Mouse (Mus musculus) midbrain, embryonic 16.5 days (tissue): Measurements from ENCODE around the gene Rnf6. TPM values are rescaled to one million over a fixed set of nuclear protein-coding genes. Genes with fewer than 3 reads are reported as not detected.
"Not testable (repeated sequence)": the region's sequence is repeated elsewhere in the genome, so short reads cannot be mapped to it uniquely, and the experiment has no call there.

Experiments used
- ATAC-seq: fragments of 200-750 bp; cut with Nextera tagmentation; 2 replicates; pipeline ENCODE4 v1.8.0; 2017; ENCODE audit warnings: moderate TSS enrichment
- H3K27ac ChIP-seq: fragments of 300-500 bp; sonication (generic); 2 replicates; pipeline ENCODE4 v1.5.1; 2014; ENCODE audit warnings: mild to moderate bottlenecking, low read length, mixed read lengths
- H3K27me3 ChIP-seq: fragments of 300-500 bp; sonication (generic); 2 replicates; pipeline ENCODE4 v1.6.1; 2014; ENCODE audit warnings: low read depth, low read length, mixed read lengths; ENCODE audit not compliant: control insufficient read depth, insufficient read depth
- H3K36me3 ChIP-seq: fragments of 300-500 bp; sonication (generic); 2 replicates; pipeline ENCODE4 v1.6.1; 2014; ENCODE audit warnings: mild to moderate bottlenecking, low read length, moderate library complexity, mixed read lengths; ENCODE audit not compliant: control insufficient read depth, insufficient read depth
- H3K4me1 ChIP-seq: fragments of 300-500 bp; sonication (generic); 2 replicates; pipeline ENCODE4 v1.6.1; 2014; ENCODE audit warnings: mild to moderate bottlenecking, low read length, mixed read lengths; ENCODE audit not compliant: control insufficient read depth, insufficient read depth
- H3K4me2 ChIP-seq: fragments of 300-500 bp; sonication (generic); 2 replicates; pipeline ENCODE4 v1.6.1; 2014; ENCODE audit warnings: mild to moderate bottlenecking, low read length, mixed read lengths
- H3K4me3 ChIP-seq: fragments of 300-500 bp; sonication (generic); 2 replicates; pipeline ENCODE4 v1.5.1; 2014; ENCODE audit warnings: low read depth, mild to moderate bottlenecking, low read length, moderate library complexity, mixed read lengths
- H3K9ac ChIP-seq: fragments of 300-500 bp; sonication (generic); 2 replicates; pipeline ENCODE4 v1.6.1; 2014; ENCODE audit warnings: low read depth, low read length, mixed read lengths
- H3K9me3 ChIP-seq: fragments of 300-500 bp; sonication (generic); replicated peaks from 2 replicates; pipeline ENCODE4 v1.6.1; 2014; ENCODE audit warnings: mild to moderate bottlenecking, low read length, mixed read lengths; ENCODE audit not compliant: control insufficient read depth, poor library complexity, severe bottlenecking
- WGBS: fragments of 180-500 bp; shearing (Covaris S2); extraction: QIAGEN DNeasy Blood & Tissue Kit; methylation state at CpG from one replicate; pipeline ENCODE4 v1.1.7; 2014; 5-methylcytosine and 5-hydroxymethylcytosine counted together
- polyA plus RNA-seq: library from polyadenylated mRNA; unstranded; fragments of >200 nt; fragmentation: Nextera tagmentation; extraction: Ambion mirVana; gene quantifications from 2 replicates; pipeline ENCODE4 v1.2.1, GENCODE M21; 2015

Rnf6 gene
- polyA plus RNA-seq, 1 experiment from 2014 or later: 32.9 TPM

DNA sequence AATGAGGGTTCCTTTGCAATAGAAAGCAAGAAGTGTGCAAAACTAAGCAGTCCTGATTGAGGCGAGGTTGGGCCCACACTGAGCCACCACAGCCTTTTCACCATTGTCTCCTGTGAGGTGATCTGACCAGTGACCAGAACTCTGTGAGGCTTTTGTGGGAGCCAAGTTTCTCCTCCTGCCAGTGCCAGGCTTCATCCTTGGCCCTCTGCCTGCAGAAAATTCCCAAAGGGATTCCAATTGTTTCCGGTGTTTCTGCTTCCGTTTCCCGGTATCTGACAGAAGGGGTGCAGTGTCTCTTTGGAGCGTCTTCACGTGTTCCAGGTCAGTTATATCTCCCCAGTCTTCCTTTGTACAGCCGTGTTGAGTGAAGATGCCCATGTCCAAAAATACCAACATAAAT lies 32.6 kb downstream of the Rnf6 start:
- H3K4me3 ChIP-seq: no peak overlapping the region
- no peak for ATAC-seq
- H3K27ac ChIP-seq: no peak overlapping the region

DNA sequence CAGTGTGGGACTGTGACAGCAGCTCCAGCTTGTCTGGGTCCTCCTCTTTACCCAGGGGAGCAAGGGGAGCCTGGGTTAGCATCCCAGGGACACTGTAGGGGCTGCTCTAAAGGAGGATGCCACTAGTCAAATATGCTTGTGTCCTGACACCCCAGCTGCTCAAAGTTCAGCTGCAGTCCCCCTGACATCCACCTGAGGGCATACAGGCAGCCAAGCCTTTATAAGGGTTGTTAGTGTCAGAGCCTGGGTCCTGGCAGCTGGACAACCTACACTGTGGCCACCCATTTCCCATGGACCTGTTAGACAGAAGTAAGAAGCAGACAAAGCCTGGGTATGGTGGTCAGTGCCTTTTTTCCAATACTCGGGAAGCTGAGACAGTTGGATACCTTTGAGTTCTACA lies 33.2 kb downstream of the Rnf6 start:
- Histone ChIP-seq H3K4me1 (no peaks in the 10 kb centered on the region), H3K27ac (no peak overlapping the region), H3K9ac (no peak overlapping the region), H3K9me3 (no peaks in the 10 kb centered on the region; the same call in 1 of the 2 replicates), H3K4me3 (no peak overlapping the region), H3K36me3 (no peaks in the 10 kb centered on the region), H3K4me2 (no peak overlapping the region), H3K27me3 (no peaks in the 10 kb centered on the region)
- no peak for ATAC-seq
- WGBS: 79% methylated on average over 1 of the region's 1 CpGs

More for the DNA sequence above, 32.6 kb downstream of the Rnf6 start:
- H3K4me2 ChIP-seq: no peak overlapping the region
- H3K4me1 ChIP-seq: no peaks in the 10 kb centered on the region
- no peaks in the 10 kb centered on the region for H3K36me3 ChIP-seq
- no peaks in the 10 kb centered on the region for H3K27me3 ChIP-seq
- H3K9me3 ChIP-seq: no peaks in the 10 kb centered on the region; the same call in 1 of the 2 replicates
- WGBS: 85% methylated on average over 7 of the region's 7 CpGs
- H3K9ac ChIP-seq: no peak overlapping the region

DNA sequence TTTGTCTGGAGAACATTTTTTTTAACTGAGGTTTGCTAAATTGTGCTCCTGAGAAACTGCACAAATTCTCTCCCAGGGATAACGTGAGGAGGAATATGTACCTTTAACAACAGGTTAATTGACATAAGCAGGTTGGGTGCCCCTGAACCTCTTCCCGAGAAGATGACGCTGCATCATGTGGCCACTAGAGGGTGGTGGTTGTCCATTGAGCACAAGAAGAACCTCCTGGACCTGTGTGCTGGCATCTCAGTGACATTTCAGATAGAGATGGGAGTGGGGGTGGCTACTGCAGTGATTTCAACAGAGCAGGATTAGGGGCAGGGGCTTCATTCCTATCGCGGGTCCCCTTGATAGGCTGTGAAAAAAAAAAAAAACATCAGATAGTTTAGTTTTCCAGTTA lies 33.9 kb downstream of the Rnf6 start:
- 33% methylated on average over 5 of the region's 5 CpGs for WGBS
- not testable (repeated sequence) for H3K9me3 ChIP-seq

DNA sequence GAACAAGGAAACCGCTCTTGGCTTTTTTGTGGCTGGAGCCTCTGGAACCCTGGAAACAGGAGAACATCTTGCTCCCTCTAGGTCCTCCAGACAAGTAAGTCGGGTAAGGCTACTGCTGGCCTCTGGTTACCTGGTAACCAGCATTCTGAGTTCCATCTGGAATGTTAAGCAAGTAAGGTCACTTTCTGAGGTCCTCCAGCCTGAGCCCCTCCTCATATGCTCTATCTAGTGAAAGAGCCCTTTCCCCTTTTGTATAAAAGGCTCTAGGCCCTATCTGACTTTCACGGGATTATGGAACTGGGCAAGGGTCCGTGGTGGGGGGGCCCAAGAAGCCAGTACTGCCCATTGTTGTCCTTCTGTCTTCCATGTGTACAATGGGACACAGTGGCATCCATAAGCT lies 36.2 kb downstream of the Rnf6 start, which contains the start of gene 1700001J03Rik:
Gene 1700001J03Rik (minus strand): TSS at position 101 of the 400 bp plus-strand sequence.
- H3K4me1 ChIP-seq, H3K9ac ChIP-seq, H3K36me3 ChIP-seq, H3K9me3 ChIP-seq, H3K4me2 ChIP-seq, H3K4me3 ChIP-seq, ATAC-seq, H3K27me3 ChIP-seq, H3K27ac ChIP-seq: not testable (repeated sequence)
- WGBS: 80% methylated on average over 4 of the region's 4 CpGs

More for the DNA sequence above, 33.9 kb downstream of the Rnf6 start:
- not testable (repeated sequence) for H3K36me3 ChIP-seq, H3K4me1 ChIP-seq, H3K27me3 ChIP-seq, H3K4me3 ChIP-seq, ATAC-seq, H3K27ac ChIP-seq, H3K4me2 ChIP-seq, H3K9ac ChIP-seq

DNA sequence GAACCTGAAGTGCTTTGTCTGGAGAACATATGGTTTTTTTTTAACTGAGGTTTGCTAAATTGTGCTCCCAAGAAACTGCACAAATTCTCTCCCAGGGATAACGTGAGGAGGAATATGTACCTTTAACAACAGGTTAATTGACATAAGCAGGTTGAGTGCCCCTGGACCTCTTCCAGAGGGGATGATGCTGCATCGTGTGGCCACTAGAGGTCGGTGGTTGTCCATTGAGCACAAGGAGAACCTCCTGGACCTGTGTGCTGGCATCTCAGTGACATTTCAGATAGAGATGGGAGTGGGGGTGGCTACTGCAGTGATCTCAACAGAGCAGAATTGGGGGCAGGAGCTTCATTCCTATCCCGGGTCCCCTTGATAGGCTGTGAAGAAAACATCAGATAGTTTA lies 48.6 kb downstream of the Rnf6 start:
- not testable (repeated sequence) for ATAC-seq, H3K4me3 ChIP-seq, H3K4me1 ChIP-seq, H3K27ac ChIP-seq, H3K9ac ChIP-seq, H3K4me2 ChIP-seq, H3K27me3 ChIP-seq, H3K36me3 ChIP-seq, H3K9me3 ChIP-seq
- 67% methylated on average over 4 of the region's 4 CpGs for WGBS

DNA sequence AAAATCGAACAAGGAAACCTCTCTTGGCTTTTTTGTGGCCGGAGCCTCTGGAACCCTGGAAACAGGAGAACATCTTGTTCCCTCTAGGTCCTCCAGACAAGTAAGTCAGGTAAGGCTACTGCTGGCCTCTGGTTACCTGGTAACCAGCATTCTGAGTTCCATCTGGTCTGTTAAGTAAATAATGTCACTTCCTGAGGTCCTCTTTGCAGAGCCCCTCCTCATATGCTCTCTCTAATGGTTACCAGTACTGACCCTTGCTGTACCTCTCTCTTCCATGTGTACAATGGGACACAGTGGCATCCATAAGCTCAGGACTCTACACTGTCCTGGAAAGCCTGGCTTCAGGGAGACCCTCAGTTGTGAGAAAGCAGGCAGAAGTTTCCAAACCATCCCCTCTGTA lies 50.7 kb downstream of the Rnf6 start, which contains the start of gene Gm6309:
Gene Gm6309 (minus strand): TSS at position 101 of the 400 bp plus-strand sequence.
- H3K27ac ChIP-seq, H3K4me1 ChIP-seq, H3K4me3 ChIP-seq, H3K9ac ChIP-seq, H3K27me3 ChIP-seq, H3K4me2 ChIP-seq, ATAC-seq, H3K36me3 ChIP-seq, H3K9me3 ChIP-seq: not testable (repeated sequence)
- 76% methylated on average over 2 of the region's 2 CpGs for WGBS

DNA sequence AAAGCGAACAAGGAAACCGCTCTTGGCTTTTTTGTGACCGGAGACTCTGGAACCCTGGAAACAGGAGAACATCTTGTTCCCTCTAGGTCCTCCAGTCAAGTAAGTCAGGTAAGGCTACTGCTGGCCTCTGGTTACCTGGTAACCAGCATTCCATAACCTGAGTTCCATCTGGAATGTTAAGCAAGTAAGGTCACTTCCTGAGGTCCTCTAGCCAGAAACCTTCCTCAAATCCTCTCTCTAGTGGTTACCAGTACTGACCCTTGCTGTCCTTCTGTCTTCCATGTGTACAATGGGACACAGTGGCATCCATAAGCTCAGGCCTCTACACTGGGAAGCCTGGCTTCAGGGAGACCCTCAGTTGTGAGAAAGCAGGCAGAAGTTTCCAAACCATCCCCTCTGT lies 60.9 kb downstream of the Rnf6 start, which contains the start of gene Gm5565:
Gene Gm5565 (minus strand): TSS at position 101 of the 400 bp plus-strand sequence.
- H3K27me3 ChIP-seq, H3K36me3 ChIP-seq, H3K4me3 ChIP-seq, H3K4me1 ChIP-seq, H3K27ac ChIP-seq, H3K4me2 ChIP-seq, ATAC-seq, H3K9me3 ChIP-seq, H3K9ac ChIP-seq: not testable (repeated sequence)
- 94% methylated on average over 3 of the region's 3 CpGs for WGBS

Other genes with a start within 250 kb of the Rnf6 start
- not detected in 2 replicates for gene Cyp3a25, start 211.9 kb downstream of the Rnf6 start, polyA plus RNA-seq
- not detected in 2 replicates for gene Cyp3a59, start 142.3 kb downstream of the Rnf6 start, polyA plus RNA-seq
- not detected in 2 replicates for gene Gm5565, start 61.0 kb downstream of the Rnf6 start, polyA plus RNA-seq
- not detected in 2 replicates for gene Gm6309, start 50.8 kb downstream of the Rnf6 start, polyA plus RNA-seq
- gene 1700001J03Rik, start 36.3 kb downstream of the Rnf6 start, polyA plus RNA-seq: not detected in 2 replicates
- gene Cdk8, start 9.7 kb upstream of the Rnf6 start, polyA plus RNA-seq: 17.5 and 22.5 TPM in 2 replicates
- gene Wasf3, start 163.4 kb upstream of the Rnf6 start, polyA plus RNA-seq: 21.0 and 21.4 TPM in 2 replicates